Mouse (Mus musculus): Measurements from ENCODE around the gene Tie1. TPM values are rescaled to one million over a fixed set of nuclear protein-coding genes. Genes with fewer than 3 reads are reported as not detected.

The Tie1 gene
- total RNA-seq (2021), result 1 to 10 TPM; 8.2 to 8.5 TPM
- long read RNA-seq, experiment 1, full-length matches to known transcripts, result 10 of 16 reads
- long read RNA-seq, experiment 1, partial matches to known transcripts, result 2 of 16 reads
- long read RNA-seq, experiment 1, other reads (novel, unspliced or antisense), result 4 of 16 reads
- long read RNA-seq, experiment 2, full-length matches to known transcripts, result 15 of 21 reads
- long read RNA-seq, experiment 2, partial matches to known transcripts, result 4 of 21 reads
- long read RNA-seq, experiment 2, other reads (novel, unspliced or antisense), result 2 of 21 reads

GRCm38 (mm10) chr4:118489717-118490132 lies at the start of gene Tie1:
Gene Tie1, minus strand, starts transcription at chr4:118490061.
- intact Hi-C loops (cut with DNase I), result no loop called here
- Histone ChIP-seq H3K27ac (peak within 1 kb of the TSS; percentile 28; the same call in 1 of the 2 replicates), H3K4me3 (peak within 1 kb of the TSS; percentile 13; the same call in 1 of the 2 replicates)
- TF ChIP-seq CTCF (IDR thresholded peaks at IDR 0.05), result no peak
- no peak for DNase-seq (ENCODE audit: extremely low spot score in 1 of 2, low spot score in 2 of 2)

GRCm38 (mm10) chr4:118537801-118538200 lies 47.9 kb upstream of the Tie1 start:
- intact Hi-C loops (cut with DNase I), result no loop called here

GRCm38 (mm10) chr4:118535610-118536009 lies 45.7 kb upstream of the Tie1 start:
- H3K4me3 ChIP-seq, result no peak overlapping the region
- no peak for DNase-seq (ENCODE audit: extremely low spot score in 1 of 2, low spot score in 2 of 2)
- TF ChIP-seq CTCF (IDR thresholded peaks at IDR 0.05), result no peak
- H3K27ac ChIP-seq, result no peak overlapping the region
- intact Hi-C loops (cut with DNase I), result no loop called here

More at GRCm38 (mm10) chr4:118537801-118538200, 47.9 kb upstream of the Tie1 start:
- no peak overlapping the region for H3K27ac ChIP-seq
- H3K4me3 ChIP-seq, result no peak overlapping the region
- DNase-seq (ENCODE audit: extremely low spot score in 1 of 2, low spot score in 2 of 2), result no peak
- no peak for TF ChIP-seq CTCF (IDR thresholded peaks at IDR 0.05)

- no peak for DNase-seq (ENCODE audit: extremely low spot score in 1 of 2, low spot score in 2 of 2)
- TF ChIP-seq CTCF (IDR thresholded peaks at IDR 0.05), result no peak
- Histone ChIP-seq H3K27ac (no peak overlapping the region), H3K4me3 (no peak overlapping the region)
- intact Hi-C loops (cut with DNase I), result no loop called here
Measured at GRCm38 (mm10) chr4:118533605-118534004, 43.7 kb upstream of the Tie1 start.

GRCm38 (mm10) chr4:118533156-118533555 lies 43.3 kb upstream of the Tie1 start:
- TF ChIP-seq CTCF (IDR thresholded peaks at IDR 0.05), result no peak
- Histone ChIP-seq H3K4me3 (no peak overlapping the region), H3K27ac (no peak overlapping the region)
- no peak for DNase-seq (ENCODE audit: extremely low spot score in 1 of 2, low spot score in 2 of 2)
- intact Hi-C loops (cut with DNase I), result no loop called here

- TF ChIP-seq CTCF (IDR thresholded peaks at IDR 0.05), result no peak
- DNase-seq (ENCODE audit: extremely low spot score in 1 of 2, low spot score in 2 of 2), result no peak
- intact Hi-C loops (cut with DNase I), result no loop called here
- Histone ChIP-seq H3K27ac (no peak overlapping the region), H3K4me3 (no peak overlapping the region)
Measured at GRCm38 (mm10) chr4:118532663-118533062, 42.8 kb upstream of the Tie1 start.

GRCm38 (mm10) chr4:118527720-118528119 lies 37.9 kb upstream of the Tie1 start:
- H3K27ac ChIP-seq, result no peak overlapping the region
- no peak for DNase-seq (ENCODE audit: extremely low spot score in 1 of 2, low spot score in 2 of 2)
- H3K4me3 ChIP-seq, result no peak overlapping the region
- TF ChIP-seq CTCF (IDR thresholded peaks at IDR 0.05), result no peak
- intact Hi-C loops (cut with DNase I), result no loop called here

- intact Hi-C loops (cut with DNase I), result no loop called here
- DNase-seq (ENCODE audit: extremely low spot score in 1 of 2, low spot score in 2 of 2), result no peak
- H3K4me3 ChIP-seq, result no peak overlapping the region
- H3K27ac ChIP-seq, result no peak overlapping the region
- TF ChIP-seq CTCF (IDR thresholded peaks at IDR 0.05), result no peak
Measured at GRCm38 (mm10) chr4:118527335-118527681, 37.4 kb upstream of the Tie1 start.

- no peak within 1 kb of the TSS for H3K4me3 ChIP-seq
- intact Hi-C loops (cut with DNase I), result no loop called here
- H3K27ac ChIP-seq, result no peak within 1 kb of the TSS
- TF ChIP-seq CTCF (IDR thresholded peaks at IDR 0.05), result no peak
- DNase-seq (ENCODE audit: extremely low spot score in 1 of 2, low spot score in 2 of 2), result no peak
Measured at GRCm38 (mm10) chr4:118526408-118527334, 36.8 kb upstream of the Tie1 start, which contains the start of gene 2610528J11Rik. Gene 2610528J11Rik, plus strand, starts transcription at chr4:118526999.

GRCm38 (mm10) chr4:118525779-118526178 lies 35.9 kb upstream of the Tie1 start:
- DNase-seq (ENCODE audit: extremely low spot score in 1 of 2, low spot score in 2 of 2), result no peak
- no peak overlapping the region for H3K27ac ChIP-seq
- intact Hi-C loops (cut with DNase I), result no loop called here
- no peak for TF ChIP-seq CTCF (IDR thresholded peaks at IDR 0.05)
- H3K4me3 ChIP-seq, result no peak overlapping the region

- no peak for TF ChIP-seq CTCF (IDR thresholded peaks at IDR 0.05)
- Histone ChIP-seq H3K4me3 (no peak overlapping the region), H3K27ac (no peak overlapping the region)
- DNase-seq (ENCODE audit: extremely low spot score in 1 of 2, low spot score in 2 of 2), result no peak
- intact Hi-C loops (cut with DNase I), result no loop called here
Measured at GRCm38 (mm10) chr4:118523976-118524375, 34.1 kb upstream of the Tie1 start.

GRCm38 (mm10) chr4:118522248-118522647 lies 32.4 kb upstream of the Tie1 start:
- intact Hi-C loops (cut with DNase I), result no loop called here
- DNase-seq (ENCODE audit: extremely low spot score in 1 of 2, low spot score in 2 of 2), result no peak
- Histone ChIP-seq H3K27ac (no peak overlapping the region), H3K4me3 (no peak overlapping the region)
- TF ChIP-seq CTCF (IDR thresholded peaks at IDR 0.05), result no peak

Data from left cerebral cortex, adult 2 months (tissue).